Mouse (Mus musculus) liver, embryonic 14.5 days (tissue): ENCODE measurements at regions not wholly inside any gene's neighbourhood (a gene's known extent, or its start where the extent isn't known, plus 50 kb on each side); places are given as distances from the start of the nearest gene placed in this dataset.

ENCODE experiments used
- CTCF ChIP-seq: IDR thresholded peaks from 2 replicates; pipeline ENCODE4 v1.5.1; 2016; ENCODE audit warnings: antibody characterized with exemption, low read depth, control low read depth
- EP300 ChIP-seq: IDR thresholded peaks from 2 replicates; pipeline ENCODE4 v1.6.1; 2016; ENCODE audit warnings: antibody characterized with exemption, low read depth

DNA sequence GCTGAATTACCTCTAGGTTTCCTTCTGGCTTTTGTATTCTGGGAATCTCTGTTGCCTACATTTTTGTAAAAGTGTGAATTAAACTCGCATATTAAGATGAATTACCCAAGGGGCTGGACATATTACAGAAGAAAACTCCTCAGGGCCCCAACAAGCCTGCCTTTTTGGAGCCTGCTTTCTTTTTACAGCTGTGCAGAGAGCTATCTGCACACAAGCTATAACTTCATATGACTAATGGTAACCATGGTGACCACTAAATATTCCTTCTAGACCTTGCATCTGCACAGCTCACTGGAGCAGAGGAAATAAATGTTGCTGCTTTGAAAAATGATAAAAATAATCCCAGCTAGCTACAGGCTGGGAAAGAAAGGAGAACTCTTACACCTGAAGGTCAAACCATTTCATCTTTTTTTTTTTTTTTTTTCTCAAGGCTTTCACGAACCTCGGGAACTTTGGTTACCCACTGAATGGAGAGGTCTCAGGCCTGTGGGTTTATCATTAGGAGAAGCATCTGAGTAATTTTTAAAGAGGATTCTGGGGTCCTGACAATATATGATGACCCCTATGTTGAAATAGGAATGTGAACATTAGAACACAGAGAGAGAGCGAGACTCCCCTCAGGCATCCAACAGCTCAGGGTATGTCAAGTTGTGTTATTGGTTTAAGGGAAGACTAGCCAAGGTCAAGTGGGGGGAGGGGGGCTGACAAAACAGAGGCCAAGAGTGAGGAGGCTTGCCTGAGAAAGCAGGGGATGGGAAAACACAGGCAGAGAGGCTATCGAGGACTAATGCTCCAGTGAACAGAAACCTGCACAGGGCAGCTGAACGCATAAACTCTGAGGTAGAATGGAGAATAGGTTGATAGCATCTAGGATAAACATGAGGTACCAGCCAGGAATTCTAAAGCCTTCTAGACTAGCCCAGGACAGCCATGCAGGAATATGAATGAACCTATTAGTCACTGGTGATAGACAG is 188.4 kb downstream of the Phlda1 start:
- no peak for TF ChIP-seq EP300
- TF ChIP-seq CTCF: no peak
